Mouse (Mus musculus): ENCODE results near the gene Dscaml1. TPM values are rescaled to one million over a fixed set of nuclear protein-coding genes. Genes with fewer than 3 reads are reported as not detected.

Dscaml1 gene
- polyA plus RNA-seq, 1 experiment from 2014 or later, result 27.9 TPM

- Histone ChIP-seq H3K27ac (ENCODE audit: low read length) (no peak overlapping the region), H3K27me3 (replicated peaks; ENCODE audit: control insufficient read depth, insufficient read depth, low read length) (no peaks in the 10 kb centered on the region), H3K4me1 (replicated peaks; ENCODE audit: control insufficient read depth, insufficient read depth, low read length) (peaks cover 11% of the 10 kb centered on the region; the same call in 1 of the 2 replicates), H3K4me3 (replicated peaks; ENCODE audit: low read length) (peak overlapping the region; percentile 35), H3K9me3 (ENCODE audit: control insufficient read depth, low read length) (no peaks in the 10 kb centered on the region), H3K36me3 (ENCODE audit: control insufficient read depth, insufficient read depth) (no peaks in the 10 kb centered on the region), H3K9ac (replicated peaks; ENCODE audit: low read depth, low read length) (no peak overlapping the region; the same call in none of the 2 replicates), H3K4me2 (ENCODE audit: low read length) (peak overlapping the region; percentile 50)
- WGBS, result 37% methylated on average over 33 of the region's 33 CpGs
- peak; percentile 66 for ATAC-seq
These were observed 18.4 kb upstream of the Dscaml1 start for GRCm38 (mm10) chr9:45407706-45408675.

DNA sequence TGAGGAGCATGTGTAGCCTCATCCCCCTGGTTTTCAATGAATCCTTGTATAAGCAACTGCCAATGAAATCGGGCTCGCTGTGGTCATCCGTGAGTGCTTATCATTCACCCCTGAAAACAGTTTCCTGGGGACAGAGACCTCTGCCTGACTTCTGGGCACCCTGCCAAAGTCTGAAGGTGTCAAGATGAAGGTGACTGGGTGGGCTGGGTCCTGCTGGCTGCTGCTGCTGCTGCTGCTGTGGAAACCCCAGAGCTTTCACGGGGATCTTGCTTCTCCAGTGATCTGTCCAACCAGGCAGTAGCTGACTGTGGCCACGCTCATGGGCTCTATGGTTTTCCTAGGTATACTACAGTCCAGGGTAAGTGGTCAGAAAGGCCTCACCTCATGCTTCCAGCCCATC, 16.2 kb upstream of the Dscaml1 start:
- Histone ChIP-seq H3K9me3 (ENCODE audit: control insufficient read depth, low read length) (no peaks in the 10 kb centered on the region), H3K27ac (ENCODE audit: low read length) (no peak overlapping the region), H3K4me1 (replicated peaks; ENCODE audit: control insufficient read depth, insufficient read depth, low read length) (peaks cover 11% of the 10 kb centered on the region; the same call in 1 of the 2 replicates), H3K4me3 (replicated peaks; ENCODE audit: low read length) (no peak overlapping the region), H3K4me2 (ENCODE audit: low read length) (no peak overlapping the region), H3K27me3 (replicated peaks; ENCODE audit: control insufficient read depth, insufficient read depth, low read length) (no peaks in the 10 kb centered on the region), H3K36me3 (ENCODE audit: control insufficient read depth, insufficient read depth) (no peaks in the 10 kb centered on the region), H3K9ac (replicated peaks; ENCODE audit: low read depth, low read length) (no peak overlapping the region)
- WGBS, result 85% methylated on average over 5 of the region's 5 CpGs
- ATAC-seq, result no peak

DNA sequence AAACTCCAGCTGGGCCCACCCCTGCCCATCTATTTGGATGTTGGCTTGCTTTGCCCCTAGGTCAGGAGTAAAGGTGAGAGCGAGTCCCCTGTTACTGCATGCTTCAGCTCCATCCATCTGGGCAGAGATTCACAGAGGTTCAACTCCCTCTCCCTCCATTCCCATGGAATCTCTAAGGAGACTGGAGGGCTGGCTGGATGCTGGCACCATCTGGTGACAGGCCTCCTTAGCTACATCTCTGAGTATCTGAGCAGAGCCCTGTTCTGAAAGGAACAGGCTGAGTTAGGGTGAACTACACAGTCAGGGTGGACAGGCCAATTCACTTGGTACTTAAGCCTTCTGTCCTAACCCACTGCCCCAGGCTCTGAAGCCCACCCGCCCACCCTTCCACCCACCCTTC, 15.8 kb upstream of the Dscaml1 start:
- WGBS, result 85% methylated on average over 2 of the region's 2 CpGs
- peaks cover 11% of the 10 kb centered on the region; the same call in 1 of the 2 replicates for H3K4me1 ChIP-seq (replicated peaks; ENCODE audit: control insufficient read depth, insufficient read depth, low read length)
- no peak overlapping the region for H3K4me2 ChIP-seq (ENCODE audit: low read length)
- H3K36me3 ChIP-seq (ENCODE audit: control insufficient read depth, insufficient read depth), result no peaks in the 10 kb centered on the region
- H3K4me3 ChIP-seq (replicated peaks; ENCODE audit: low read length), result no peak overlapping the region
- no peak overlapping the region for H3K27ac ChIP-seq (ENCODE audit: low read length)
- H3K9me3 ChIP-seq (ENCODE audit: control insufficient read depth, low read length), result no peaks in the 10 kb centered on the region
- no peak overlapping the region for H3K9ac ChIP-seq (replicated peaks; ENCODE audit: low read depth, low read length)
- no peaks in the 10 kb centered on the region for H3K27me3 ChIP-seq (replicated peaks; ENCODE audit: control insufficient read depth, insufficient read depth, low read length)
- no peak for ATAC-seq

- WGBS, result 79% methylated on average over 3 of the region's 3 CpGs
- ATAC-seq, result no peak
- Histone ChIP-seq H3K27ac (ENCODE audit: low read length) (no peak overlapping the region), H3K4me3 (replicated peaks; ENCODE audit: low read length) (no peak overlapping the region), H3K27me3 (replicated peaks; ENCODE audit: control insufficient read depth, insufficient read depth, low read length) (no peaks in the 10 kb centered on the region), H3K9me3 (ENCODE audit: control insufficient read depth, low read length) (no peaks in the 10 kb centered on the region), H3K9ac (replicated peaks; ENCODE audit: low read depth, low read length) (no peak overlapping the region), H3K4me1 (replicated peaks; ENCODE audit: control insufficient read depth, insufficient read depth, low read length) (peaks cover 11% of the 10 kb centered on the region; the same call in 1 of the 2 replicates), H3K4me2 (ENCODE audit: low read length) (no peak overlapping the region), H3K36me3 (ENCODE audit: control insufficient read depth, insufficient read depth) (no peaks in the 10 kb centered on the region)
These were observed 15.3 kb upstream of the Dscaml1 start for GRCm38 (mm10) chr9:45411111-45411510.

GRCm38 (mm10) chr9:45411803-45412202, 14.6 kb upstream of the Dscaml1 start:
- peak overlapping the region; percentile 4; the same call in 1 of the 2 replicates for H3K4me2 ChIP-seq (ENCODE audit: low read length)
- no peaks in the 10 kb centered on the region for H3K27me3 ChIP-seq (replicated peaks; ENCODE audit: control insufficient read depth, insufficient read depth, low read length)
- no peaks in the 10 kb centered on the region for H3K9me3 ChIP-seq (ENCODE audit: control insufficient read depth, low read length)
- peak; percentile 58 for ATAC-seq
- no peak overlapping the region for H3K9ac ChIP-seq (replicated peaks; ENCODE audit: low read depth, low read length)
- no peak overlapping the region for H3K27ac ChIP-seq (ENCODE audit: low read length)
- H3K36me3 ChIP-seq (ENCODE audit: control insufficient read depth, insufficient read depth), result no peaks in the 10 kb centered on the region
- H3K4me1 ChIP-seq (replicated peaks; ENCODE audit: control insufficient read depth, insufficient read depth, low read length), result peaks cover 11% of the 10 kb centered on the region; the same call in 1 of the 2 replicates
- H3K4me3 ChIP-seq (replicated peaks; ENCODE audit: low read length), result no peak overlapping the region
- 14% methylated on average over 7 of the region's 7 CpGs for WGBS

GRCm38 (mm10) chr9:45412287-45412686, 14.1 kb upstream of the Dscaml1 start:
- Histone ChIP-seq H3K36me3 (ENCODE audit: control insufficient read depth, insufficient read depth) (no peaks in the 10 kb centered on the region), H3K27me3 (replicated peaks; ENCODE audit: control insufficient read depth, insufficient read depth, low read length) (no peaks in the 10 kb centered on the region), H3K4me2 (ENCODE audit: low read length) (peak overlapping the region; percentile 4), H3K9ac (replicated peaks; ENCODE audit: low read depth, low read length) (no peak overlapping the region), H3K27ac (ENCODE audit: low read length) (no peak overlapping the region), H3K4me3 (replicated peaks; ENCODE audit: low read length) (no peak overlapping the region), H3K9me3 (ENCODE audit: control insufficient read depth, low read length) (no peaks in the 10 kb centered on the region), H3K4me1 (replicated peaks; ENCODE audit: control insufficient read depth, insufficient read depth, low read length) (peaks cover 11% of the 10 kb centered on the region; the same call in 1 of the 2 replicates)
- peak; percentile 55 for ATAC-seq
- 6% methylated on average over 10 of the region's 10 CpGs for WGBS

DNA sequence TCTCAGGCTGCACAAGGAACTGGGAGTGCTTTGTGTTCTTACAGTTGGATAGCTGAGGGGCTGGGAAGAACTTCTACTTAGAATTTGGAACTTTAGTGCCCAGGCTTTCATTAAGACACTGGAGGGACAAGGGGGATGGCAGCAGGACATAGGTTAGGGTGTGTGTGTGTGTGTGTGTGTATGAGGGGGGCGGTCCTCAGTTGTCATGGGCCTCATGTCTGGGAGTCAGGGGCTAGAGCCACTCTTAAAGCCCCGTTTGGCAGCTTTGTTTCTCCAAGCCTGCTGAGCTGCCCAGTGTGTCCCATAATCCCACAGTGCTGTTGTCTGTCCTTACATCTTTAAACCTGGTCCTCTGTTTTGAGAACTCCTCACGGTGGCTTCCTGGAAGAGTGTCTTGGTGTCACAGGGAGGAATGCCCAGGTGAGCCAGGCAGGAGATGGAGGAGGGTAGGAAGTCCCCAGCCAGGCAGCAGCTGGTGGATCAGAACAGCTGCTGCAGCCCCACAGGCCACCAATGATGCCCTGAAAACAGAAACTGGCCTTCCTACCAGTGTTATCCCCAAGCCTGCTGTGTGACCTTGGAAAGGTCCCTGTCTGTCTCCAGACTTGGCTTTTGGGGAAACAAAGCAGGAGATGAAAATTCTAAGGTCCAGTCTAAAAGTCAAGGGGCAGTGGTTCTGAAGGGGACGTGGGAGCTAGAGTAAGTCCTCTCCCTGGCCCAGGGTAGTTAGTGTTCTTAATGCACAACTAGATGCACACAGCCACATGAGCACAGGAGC, 13.5 kb upstream of the Dscaml1 start:
- ATAC-seq, result no peak
- no peak overlapping the region for H3K4me3 ChIP-seq (replicated peaks; ENCODE audit: low read length)
- no peaks in the 10 kb centered on the region for H3K36me3 ChIP-seq (ENCODE audit: control insufficient read depth, insufficient read depth)
- no peaks in the 10 kb centered on the region for H3K9me3 ChIP-seq (ENCODE audit: control insufficient read depth, low read length)
- H3K9ac ChIP-seq (replicated peaks; ENCODE audit: low read depth, low read length), result no peak overlapping the region
- whole genome bisulfite sequencing, result 72% methylated on average over 4 of the region's 4 CpGs
- peaks cover 11% of the 10 kb centered on the region; the same call in 1 of the 2 replicates for H3K4me1 ChIP-seq (replicated peaks; ENCODE audit: control insufficient read depth, insufficient read depth, low read length)
- no peak overlapping the region for H3K4me2 ChIP-seq (ENCODE audit: low read length)
- no peaks in the 10 kb centered on the region for H3K27me3 ChIP-seq (replicated peaks; ENCODE audit: control insufficient read depth, insufficient read depth, low read length)
- no peak overlapping the region for H3K27ac ChIP-seq (ENCODE audit: low read length)

DNA sequence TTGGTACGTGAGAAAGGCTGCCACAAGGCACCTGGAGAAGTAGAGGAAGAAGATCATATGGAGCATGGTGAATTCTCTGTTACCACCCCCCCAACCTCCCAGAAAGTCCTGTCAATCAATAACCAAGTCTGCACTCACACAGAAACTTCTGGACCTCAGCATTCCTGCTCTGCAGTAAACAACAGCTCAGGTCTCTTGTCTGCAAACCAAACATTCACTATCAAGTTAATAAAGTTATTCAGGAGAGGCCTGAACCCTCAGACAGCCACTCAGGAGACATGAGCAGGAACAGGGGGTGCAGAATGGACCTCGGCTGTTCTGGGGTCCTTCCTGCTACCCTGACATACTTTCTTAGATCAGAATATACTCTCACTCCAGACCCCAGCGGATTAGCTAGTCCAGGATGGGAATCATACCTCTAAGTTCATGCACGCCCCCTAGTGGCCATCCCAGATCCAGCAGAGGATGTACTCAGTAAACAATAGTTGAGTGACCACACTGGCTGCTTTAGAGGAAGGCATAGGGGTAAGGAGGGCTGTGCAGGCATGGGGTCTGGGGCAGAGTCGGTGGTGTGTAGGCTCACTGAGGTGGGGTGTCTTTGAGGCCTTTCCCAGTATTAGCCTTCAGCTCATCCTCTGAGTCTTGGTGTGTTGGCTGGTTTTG, 12.8 kb upstream of the Dscaml1 start:
- no peak overlapping the region for H3K27ac ChIP-seq (ENCODE audit: low read length)
- no peak for ATAC-seq
- H3K9me3 ChIP-seq (ENCODE audit: control insufficient read depth, low read length), result no peaks in the 10 kb centered on the region
- no peak overlapping the region for H3K4me2 ChIP-seq (ENCODE audit: low read length)
- H3K9ac ChIP-seq (replicated peaks; ENCODE audit: low read depth, low read length), result no peak overlapping the region
- H3K4me3 ChIP-seq (replicated peaks; ENCODE audit: low read length), result no peak overlapping the region
- WGBS, result 61% methylated on average over 5 of the region's 5 CpGs
- H3K27me3 ChIP-seq (replicated peaks; ENCODE audit: control insufficient read depth, insufficient read depth, low read length), result no peaks in the 10 kb centered on the region
- no peaks in the 10 kb centered on the region for H3K36me3 ChIP-seq (ENCODE audit: control insufficient read depth, insufficient read depth)
- peaks cover 5% of the 10 kb centered on the region; the same call in 1 of the 2 replicates for H3K4me1 ChIP-seq (replicated peaks; ENCODE audit: control insufficient read depth, insufficient read depth, low read length)
